Mouse (Mus musculus) lung, adult 18-20 months (tissue): Measurements from ENCODE around the gene Lpcat2.

ENCODE experiments used
- DNase-seq, 2 experiments: peaks; one replicate each; pipeline ENCODE4 v3.0.0; 2022; ENCODE audit warnings: mixed read lengths in 2 of 2

The Lpcat2 gene

GRCm38 (mm10) chr8:92855171-92855894 lies at the start of gene Lpcat2:
Gene Lpcat2, plus strand, starts transcription at chr8:92855339.
- DNase-seq, result peak; percentile 83 to 90

GRCm38 (mm10) chr8:92812773-92813172 lies 42.4 kb upstream of the Lpcat2 start:
- no peak for DNase-seq

- no peak for DNase-seq
Observed at GRCm38 (mm10) chr8:92815661-92816060, 39.5 kb upstream of the Lpcat2 start.

GRCm38 (mm10) chr8:92817928-92818818 lies 37.0 kb upstream of the Lpcat2 start:
- peak; percentile 83 to 88 for DNase-seq

- no peak for DNase-seq
Observed at GRCm38 (mm10) chr8:92821151-92821550, 34.0 kb upstream of the Lpcat2 start.

- no peak for DNase-seq
Observed at GRCm38 (mm10) chr8:92822386-92822785, 32.8 kb upstream of the Lpcat2 start.

GRCm38 (mm10) chr8:92825991-92826390 lies 29.1 kb upstream of the Lpcat2 start:
- DNase-seq, result no peak

- DNase-seq, result peak; percentile 32 to 41
Observed at GRCm38 (mm10) chr8:92827243-92828034, 27.7 kb upstream of the Lpcat2 start, which contains the start of gene Mmp2. Gene Mmp2, plus strand, starts transcription at chr8:92827291.

- peak in 1 of 2 experiments; percentile 19 for DNase-seq
Observed at GRCm38 (mm10) chr8:92828251-92828743, 26.8 kb upstream of the Lpcat2 start.

- no peak for DNase-seq
Observed at GRCm38 (mm10) chr8:92834065-92834731, 20.9 kb upstream of the Lpcat2 start.

- DNase-seq, result no peak
Observed at GRCm38 (mm10) chr8:92834786-92835500, 20.2 kb upstream of the Lpcat2 start.

- DNase-seq, result no peak
Observed at GRCm38 (mm10) chr8:92835901-92836300, 19.2 kb upstream of the Lpcat2 start.

GRCm38 (mm10) chr8:92838616-92839015 lies 16.5 kb upstream of the Lpcat2 start:
- no peak for DNase-seq

- DNase-seq, result no peak
Observed at GRCm38 (mm10) chr8:92839161-92839560, 16.0 kb upstream of the Lpcat2 start.

GRCm38 (mm10) chr8:92839876-92840275 lies 15.3 kb upstream of the Lpcat2 start:
- peak; percentile 72 to 80 for DNase-seq

- DNase-seq, result peak in 1 of 2 experiments; percentile 26
Observed at GRCm38 (mm10) chr8:92846684-92847083, 8.5 kb upstream of the Lpcat2 start.

- peak; percentile 50 to 63 for DNase-seq
Observed at GRCm38 (mm10) chr8:92847299-92847698, 7.8 kb upstream of the Lpcat2 start.

- no peak for DNase-seq
Observed at GRCm38 (mm10) chr8:92849261-92849660, 5.9 kb upstream of the Lpcat2 start.

GRCm38 (mm10) chr8:92850239-92850638 lies 4.9 kb upstream of the Lpcat2 start:
- DNase-seq, result peak; percentile 77

GRCm38 (mm10) chr8:92851381-92851780 lies 3.8 kb upstream of the Lpcat2 start:
- no peak for DNase-seq
